Mouse (Mus musculus) midbrain, embryonic 15.5 days (tissue): Measurements from ENCODE around the gene Kcnh2. TPM values are rescaled to one million over a fixed set of nuclear protein-coding genes. Genes with fewer than 3 reads are reported as not detected.

Source experiments
- ATAC-seq: fragments of 200-750 bp; cut with Nextera tagmentation; replicated peaks from 2 replicates; pipeline ENCODE4 v1.8.0; 2017; ENCODE audit warnings: moderate TSS enrichment
- H3K27ac ChIP-seq: fragments of 300-500 bp; sonication (generic); 2 replicates; pipeline ENCODE4 v1.5.1; 2015; ENCODE audit warnings: mild to moderate bottlenecking, inconsistent platforms
- H3K27me3 ChIP-seq: fragments of 300-500 bp; sonication (generic); replicated peaks from 2 replicates; pipeline ENCODE4 v1.6.1; 2015; ENCODE audit warnings: inconsistent platforms
- H3K36me3 ChIP-seq: fragments of 300-500 bp; sonication (generic); replicated peaks from 2 replicates; pipeline ENCODE4 v1.6.1; 2015; ENCODE audit warnings: inconsistent platforms
- H3K4me1 ChIP-seq: fragments of 300-500 bp; sonication (generic); 2 replicates; pipeline ENCODE4 v1.6.1; 2015; ENCODE audit warnings: inconsistent platforms
- H3K4me2 ChIP-seq: fragments of 300-500 bp; sonication (generic); 2 replicates; pipeline ENCODE4 v1.6.1; 2015; ENCODE audit warnings: inconsistent platforms, mild to moderate bottlenecking, moderate library complexity
- H3K4me3 ChIP-seq: fragments of 300-500 bp; sonication (generic); 2 replicates; pipeline ENCODE4 v1.5.1; 2015; ENCODE audit warnings: mild to moderate bottlenecking, inconsistent platforms
- H3K9ac ChIP-seq: fragments of 300-500 bp; sonication (generic); 2 replicates; pipeline ENCODE4 v1.6.1; 2015; ENCODE audit warnings: mild to moderate bottlenecking, inconsistent platforms
- H3K9me3 ChIP-seq: fragments of 300-500 bp; sonication (generic); 2 replicates; pipeline ENCODE4 v1.6.1; 2016; ENCODE audit warnings: inconsistent platforms
- WGBS: fragments of 180-500 bp; shearing (Covaris S2); methylation state at CpG from one replicate; pipeline ENCODE4 v1.1.7; 2015; ENCODE audit warnings: mixed read lengths; 5-methylcytosine and 5-hydroxymethylcytosine counted together
- polyA plus RNA-seq: library from polyadenylated mRNA; unstranded; fragments of >200 nt; fragmentation: Nextera tagmentation; extraction: Ambion mirVana; gene quantifications from 2 replicates; pipeline ENCODE4 v1.2.1, GENCODE M21; 2015

The Kcnh2 gene
- polyA plus RNA-seq, 1 experiment from 2014 or later: 11.8 TPM

DNA sequence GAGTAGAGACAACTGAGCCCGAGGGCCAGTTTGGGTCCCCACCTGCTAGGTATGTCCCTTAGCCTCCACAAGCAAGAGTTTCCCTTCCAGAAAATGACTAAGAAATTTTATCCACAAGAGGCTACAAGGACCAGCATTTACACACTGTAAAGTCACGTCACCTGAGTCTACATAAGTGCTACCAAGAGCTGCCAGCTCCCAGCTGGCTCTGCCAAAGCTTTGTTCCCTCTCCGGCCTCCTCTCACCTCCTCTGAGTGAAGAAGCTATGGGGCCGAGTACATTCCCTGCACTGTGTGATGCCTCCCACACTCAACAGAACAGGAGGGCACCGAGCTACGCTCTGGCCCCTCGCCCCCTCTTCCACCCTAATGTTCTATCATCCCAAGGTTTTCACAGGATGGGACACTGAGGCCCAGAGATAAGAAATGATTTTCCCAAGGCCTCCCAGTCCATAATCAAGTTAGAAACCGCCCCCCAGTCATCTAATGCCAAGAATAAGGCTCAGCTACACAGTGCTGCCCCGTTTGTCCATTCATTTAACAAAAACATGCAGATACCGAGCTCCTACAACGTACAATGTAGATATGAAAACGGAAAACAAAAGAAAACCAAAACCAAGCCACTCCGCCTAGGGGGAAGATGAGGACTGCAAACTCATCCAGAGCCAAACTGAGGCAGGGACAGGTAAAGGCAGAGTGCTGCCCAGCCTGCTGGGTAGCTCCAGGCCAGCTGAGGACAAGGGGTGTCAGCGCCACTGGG, 9.0 kb downstream of the Kcnh2 start:
- no peak overlapping the region for H3K4me3 ChIP-seq
- H3K9ac ChIP-seq: no peak overlapping the region
- no peaks in the 10 kb centered on the region for H3K36me3 ChIP-seq
- whole genome bisulfite sequencing: 82% methylated on average over 14 of the region's 14 CpGs
- H3K4me2 ChIP-seq: no peak overlapping the region
- no peaks in the 10 kb centered on the region for H3K27me3 ChIP-seq
- no peaks in the 10 kb centered on the region for H3K9me3 ChIP-seq
- H3K27ac ChIP-seq: no peak overlapping the region
- no peak for ATAC-seq
- peaks cover 32% of the 10 kb centered on the region for H3K4me1 ChIP-seq

DNA sequence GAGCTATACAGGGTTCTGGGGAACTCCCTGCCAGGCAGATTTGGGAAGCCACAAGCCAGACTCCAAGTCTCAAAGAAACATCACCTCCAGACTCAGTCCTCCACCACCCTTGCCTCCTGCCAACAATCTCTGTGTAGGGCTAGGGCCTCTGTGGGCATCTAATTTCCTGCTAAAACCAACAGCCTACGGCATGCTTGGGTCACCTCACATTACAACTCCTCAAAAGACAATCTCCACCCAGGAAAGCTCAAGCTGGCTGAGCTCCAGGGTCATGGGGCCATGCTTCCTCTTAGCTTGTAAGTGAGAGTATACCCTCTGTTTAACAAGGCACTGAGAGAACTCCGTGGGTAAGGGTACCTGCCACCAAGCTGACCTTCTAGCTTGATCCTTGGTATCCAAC, 13.6 kb downstream of the Kcnh2 start:
- no peaks in the 10 kb centered on the region for H3K27me3 ChIP-seq
- no peak for ATAC-seq
- 71% methylated on average over 2 of the region's 2 CpGs for WGBS
- H3K36me3 ChIP-seq: no peaks in the 10 kb centered on the region
- H3K4me2 ChIP-seq: no peak overlapping the region
- H3K4me1 ChIP-seq: peaks cover 3% of the 10 kb centered on the region; the same call in 1 of the 2 replicates
- H3K27ac ChIP-seq: no peak overlapping the region
- no peak overlapping the region for H3K4me3 ChIP-seq
- no peak overlapping the region for H3K9ac ChIP-seq
- H3K9me3 ChIP-seq: no peaks in the 10 kb centered on the region

GRCm38 (mm10) chr5:24337366-24337765, 14.0 kb downstream of the Kcnh2 start:
- Histone ChIP-seq H3K4me1 (no peaks in the 10 kb centered on the region), H3K27ac (no peak overlapping the region), H3K27me3 (no peaks in the 10 kb centered on the region), H3K9ac (no peak overlapping the region), H3K36me3 (0 out of 2 replicates have a peak, but pooled peaks cover 3% of the 10 kb centered on the region), H3K4me3 (no peak overlapping the region), H3K4me2 (no peak overlapping the region), H3K9me3 (no peaks in the 10 kb centered on the region)
- WGBS: 37% methylated on average over 9 of the region's 9 CpGs
- no peak for ATAC-seq

DNA sequence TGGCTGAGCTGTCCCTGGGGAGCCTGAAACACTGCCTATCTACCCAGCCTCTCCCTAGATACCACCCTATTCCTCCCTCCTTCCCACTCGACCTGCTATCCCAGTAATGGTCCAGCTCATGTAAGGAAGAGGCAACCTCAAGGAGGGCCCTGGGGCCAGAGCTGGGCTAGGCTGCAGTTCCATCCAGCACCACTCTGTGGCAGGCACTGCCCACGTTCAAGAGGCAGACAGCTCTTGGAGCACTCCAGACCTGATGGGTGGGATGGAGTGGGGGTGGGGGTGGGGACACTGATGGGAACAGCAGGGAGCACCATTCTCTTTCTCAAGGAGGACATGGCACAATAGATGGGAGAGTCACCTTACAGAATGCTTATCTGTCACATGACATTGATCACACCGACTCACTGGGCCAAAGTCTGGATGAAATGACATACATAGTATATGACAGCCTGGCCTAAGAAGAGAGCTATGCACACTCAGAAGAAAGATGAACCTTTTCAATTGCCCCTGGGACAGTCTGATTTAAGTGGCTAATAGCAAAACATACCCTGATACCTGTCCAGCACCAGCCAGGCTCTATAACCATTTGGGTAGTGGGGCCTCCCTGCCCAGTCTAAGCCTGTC, 15.4 kb downstream of the Kcnh2 start:
- H3K27ac ChIP-seq: no peak overlapping the region; the same call in 1 of the 2 replicates
- WGBS: 18% methylated on average over 3 of the region's 3 CpGs
- no peaks in the 10 kb centered on the region for H3K9me3 ChIP-seq
- no peaks in the 10 kb centered on the region for H3K27me3 ChIP-seq
- no peak overlapping the region for H3K9ac ChIP-seq
- 0 out of 2 replicates have a peak, but pooled peaks cover 4% of the 10 kb centered on the region for H3K36me3 ChIP-seq
- ATAC-seq: peak; percentile 85
- no peak overlapping the region for H3K4me2 ChIP-seq
- no peak overlapping the region for H3K4me3 ChIP-seq
- H3K4me1 ChIP-seq: no peaks in the 10 kb centered on the region

- Histone ChIP-seq H3K27me3 (no peaks in the 10 kb centered on the region), H3K9ac (no peak overlapping the region), H3K4me1 (peaks cover 6% of the 10 kb centered on the region), H3K4me3 (no peak overlapping the region), H3K9me3 (no peaks in the 10 kb centered on the region), H3K27ac (no peak overlapping the region), H3K36me3 (0 out of 2 replicates have a peak, but pooled peaks cover 4% of the 10 kb centered on the region), H3K4me2 (no peak overlapping the region)
- WGBS: 47% methylated on average over 3 of the region's 3 CpGs
- ATAC-seq: no peak
Measured at GRCm38 (mm10) chr5:24334749-24335148, 16.7 kb downstream of the Kcnh2 start.

GRCm38 (mm10) chr5:24332401-24332800, 19.0 kb downstream of the Kcnh2 start:
- ATAC-seq: no peak
- H3K4me3 ChIP-seq: no peak overlapping the region
- no peak overlapping the region for H3K27ac ChIP-seq
- H3K9me3 ChIP-seq: no peaks in the 10 kb centered on the region
- H3K36me3 ChIP-seq: 0 out of 2 replicates have a peak, but pooled peaks cover 4% of the 10 kb centered on the region
- H3K4me1 ChIP-seq: peaks cover 25% of the 10 kb centered on the region
- no peak overlapping the region for H3K4me2 ChIP-seq
- no peak overlapping the region for H3K9ac ChIP-seq
- H3K27me3 ChIP-seq: no peaks in the 10 kb centered on the region
- 82% methylated on average over 4 of the region's 4 CpGs for WGBS

DNA sequence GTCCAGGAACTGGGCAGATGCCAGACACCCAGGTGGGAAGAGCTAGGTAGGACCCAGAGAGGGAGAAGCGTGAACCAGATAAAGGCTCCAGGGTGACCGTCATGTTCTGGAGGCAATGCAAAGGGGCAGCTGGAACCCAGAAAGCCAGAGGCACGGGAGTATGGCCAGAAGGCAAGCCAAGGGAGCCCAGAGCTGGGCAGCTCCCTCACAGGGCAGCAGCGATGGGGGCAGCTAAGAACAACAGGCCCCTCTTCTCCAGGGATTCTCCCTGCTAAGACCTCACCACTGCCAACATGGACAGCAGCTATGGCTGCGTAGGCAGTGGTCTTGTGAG, 21.5 kb downstream of the Kcnh2 start:
- Histone ChIP-seq H3K36me3 (peaks cover 11% of the 10 kb centered on the region; the same call in 1 of the 2 replicates), H3K4me1 (peaks cover 25% of the 10 kb centered on the region), H3K27ac (peak overlapping the region; percentile 57), H3K4me2 (peak overlapping the region; percentile 49; the same call in 1 of the 2 replicates), H3K4me3 (no peak overlapping the region), H3K9me3 (no peaks in the 10 kb centered on the region), H3K9ac (no peak overlapping the region), H3K27me3 (no peaks in the 10 kb centered on the region)
- 30% methylated on average over 5 of the region's 5 CpGs for WGBS
- ATAC-seq: no peak; the same call in 1 of the 2 replicates

DNA sequence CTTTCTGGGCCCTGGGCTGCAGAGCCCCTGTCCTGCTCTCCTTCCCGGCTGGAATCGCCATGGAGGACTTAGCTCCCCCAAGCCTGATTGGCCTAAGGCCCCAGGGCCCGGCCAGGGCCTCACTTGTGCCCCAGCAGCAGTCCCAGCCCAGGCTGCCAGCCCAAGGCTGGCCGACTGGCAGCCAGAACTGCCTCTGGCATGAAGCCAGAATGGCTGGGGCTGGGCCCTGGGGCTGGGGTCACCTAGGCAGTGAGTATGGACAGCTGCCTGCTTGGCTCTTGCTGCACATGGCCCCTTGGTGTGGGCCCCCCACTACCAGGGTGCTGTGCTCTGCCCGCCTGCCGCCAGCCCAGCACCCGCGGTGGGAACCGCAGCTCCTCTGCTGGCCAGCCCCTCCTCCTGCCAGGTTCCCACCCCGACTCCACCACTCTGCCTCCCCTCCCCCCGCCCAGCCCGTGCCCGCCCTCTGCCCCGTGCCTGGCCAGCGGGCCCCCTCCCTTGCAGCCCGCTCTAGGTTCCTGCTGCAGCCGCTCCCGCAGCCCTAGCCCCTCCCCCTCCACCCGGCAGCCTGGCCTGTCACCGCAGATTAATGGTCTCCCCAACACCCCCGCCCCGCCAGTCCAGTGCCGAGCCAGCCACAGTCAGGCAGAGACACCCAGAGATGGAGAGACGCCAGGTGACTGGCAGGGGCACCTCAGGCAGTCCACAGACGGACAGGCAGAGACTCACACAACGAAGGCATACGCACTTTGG, 22.0 kb downstream of the Kcnh2 start:
- peaks cover 25% of the 10 kb centered on the region for H3K4me1 ChIP-seq
- ATAC-seq: peak; percentile 74
- H3K27ac ChIP-seq: peak overlapping the region; percentile 57
- H3K36me3 ChIP-seq: peaks cover 16% of the 10 kb centered on the region; the same call in 1 of the 2 replicates
- no peak overlapping the region; the same call in 1 of the 2 replicates for H3K4me3 ChIP-seq
- H3K4me2 ChIP-seq: peak overlapping the region; percentile 49
- peak overlapping the region; percentile 15; the same call in 1 of the 2 replicates for H3K9ac ChIP-seq
- H3K9me3 ChIP-seq: no peaks in the 10 kb centered on the region
- 8% methylated on average over 27 of the region's 27 CpGs for WGBS
- H3K27me3 ChIP-seq: no peaks in the 10 kb centered on the region

DNA sequence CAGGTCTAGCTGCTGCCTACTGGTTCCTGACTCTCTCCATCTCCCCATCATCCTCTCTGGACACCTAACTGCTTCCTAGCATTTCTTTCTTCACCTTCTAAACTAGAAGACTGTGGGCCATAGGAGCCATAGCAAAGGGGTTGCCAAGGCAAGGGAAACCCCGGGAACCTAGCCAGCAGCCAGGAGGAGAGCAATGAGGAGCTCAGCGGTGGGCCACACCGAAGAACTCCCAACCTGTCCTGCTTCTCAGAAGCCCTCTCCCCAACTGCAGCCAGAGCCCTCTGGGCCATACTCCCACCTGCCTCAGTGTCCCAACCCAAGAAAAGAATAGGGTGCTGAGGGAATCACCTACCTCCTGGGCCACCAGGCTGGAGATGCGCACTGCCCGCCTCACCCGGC, 22.6 kb downstream of the Kcnh2 start:
- Histone ChIP-seq H3K4me3 (no peak overlapping the region), H3K27me3 (no peaks in the 10 kb centered on the region), H3K9ac (peak overlapping the region; percentile 15; the same call in 1 of the 2 replicates), H3K4me1 (peaks cover 25% of the 10 kb centered on the region), H3K27ac (peak overlapping the region; percentile 57; the same call in 1 of the 2 replicates), H3K4me2 (peak overlapping the region; percentile 49), H3K36me3 (peaks cover 18% of the 10 kb centered on the region; the same call in 1 of the 2 replicates), H3K9me3 (no peaks in the 10 kb centered on the region)
- 61% methylated on average over 6 of the region's 6 CpGs for WGBS
- peak; percentile 15; the same call in 1 of the 2 replicates for ATAC-seq

GRCm38 (mm10) chr5:24326842-24327417, 24.5 kb downstream of the Kcnh2 start:
- H3K27me3 ChIP-seq: no peaks in the 10 kb centered on the region
- no peak overlapping the region for H3K9ac ChIP-seq
- no peak overlapping the region for H3K4me2 ChIP-seq
- no peak overlapping the region for H3K4me3 ChIP-seq
- 82% methylated on average over 4 of the region's 4 CpGs for WGBS
- no peak overlapping the region for H3K27ac ChIP-seq
- H3K36me3 ChIP-seq: peaks cover 14% of the 10 kb centered on the region; the same call in 1 of the 2 replicates
- no peaks in the 10 kb centered on the region for H3K9me3 ChIP-seq
- H3K4me1 ChIP-seq: peaks cover 35% of the 10 kb centered on the region
- ATAC-seq: no peak

GRCm38 (mm10) chr5:24326166-24326841, 25.1 kb downstream of the Kcnh2 start:
- peaks cover 14% of the 10 kb centered on the region; the same call in 1 of the 2 replicates for H3K36me3 ChIP-seq
- H3K4me3 ChIP-seq: no peak overlapping the region
- no peak overlapping the region for H3K27ac ChIP-seq
- H3K27me3 ChIP-seq: no peaks in the 10 kb centered on the region
- no peak overlapping the region for H3K9ac ChIP-seq
- H3K4me1 ChIP-seq: peaks cover 37% of the 10 kb centered on the region
- H3K9me3 ChIP-seq: no peaks in the 10 kb centered on the region
- no peak overlapping the region for H3K4me2 ChIP-seq
- no peak for ATAC-seq
- WGBS: 93% methylated on average over 15 of the region's 15 CpGs
